Mouse (Mus musculus) liver (tissue): ENCODE data around the gene Gm28035.
A peak's percentile ranks its signal among the peaks of the same experiment; 100 is the strongest.

ENCODE experiments used
- DNase-seq: peaks from one replicate; pipeline ENCODE4 v3.0.0-alpha.2; 2020; ENCODE audit warnings: mixed read lengths

The Gm28035 gene

DNA sequence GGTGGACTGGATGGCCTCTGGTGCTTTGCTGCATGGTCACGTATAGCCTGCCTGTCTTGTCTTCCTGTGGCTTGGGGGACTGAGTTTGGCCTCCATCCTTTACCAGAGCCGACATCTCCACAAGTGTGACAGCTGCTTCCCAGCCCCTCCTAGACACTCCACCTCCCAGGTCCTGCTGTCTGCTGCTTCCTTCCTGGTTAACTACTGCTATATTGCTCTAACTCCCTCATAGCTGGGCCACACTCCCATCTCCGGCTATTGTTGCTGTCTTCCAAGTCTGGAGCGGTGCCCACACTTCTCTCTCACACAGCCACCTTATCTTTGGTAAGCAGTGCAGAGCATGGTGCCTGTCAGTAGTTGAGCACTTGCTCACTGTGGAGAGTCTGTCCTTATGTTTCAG, 590 bp upstream of the Gm28035 start:
- DNase-seq = peak; percentile 42

DNA sequence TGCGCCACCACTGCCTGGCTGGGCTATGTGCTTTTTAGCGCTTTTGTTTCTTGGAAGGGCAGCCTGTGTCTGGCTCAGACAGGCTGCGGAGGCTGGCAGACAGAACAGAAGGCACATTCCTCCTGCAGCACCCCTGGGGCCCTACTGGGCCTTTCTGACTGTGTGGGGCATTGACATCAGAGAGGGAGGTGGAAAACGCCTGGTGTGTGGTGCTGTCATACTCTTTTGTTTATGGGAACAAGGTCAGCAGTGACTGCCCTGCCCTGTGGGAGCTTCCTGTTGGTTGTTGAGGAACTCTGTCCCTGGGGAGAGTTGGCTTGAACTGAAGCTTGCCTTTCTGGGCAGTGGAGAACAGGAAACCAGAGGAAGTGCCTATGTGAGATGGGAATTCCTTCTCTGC, 2.1 kb downstream of the Gm28035 start:
- DNase-seq = no peak

DNA sequence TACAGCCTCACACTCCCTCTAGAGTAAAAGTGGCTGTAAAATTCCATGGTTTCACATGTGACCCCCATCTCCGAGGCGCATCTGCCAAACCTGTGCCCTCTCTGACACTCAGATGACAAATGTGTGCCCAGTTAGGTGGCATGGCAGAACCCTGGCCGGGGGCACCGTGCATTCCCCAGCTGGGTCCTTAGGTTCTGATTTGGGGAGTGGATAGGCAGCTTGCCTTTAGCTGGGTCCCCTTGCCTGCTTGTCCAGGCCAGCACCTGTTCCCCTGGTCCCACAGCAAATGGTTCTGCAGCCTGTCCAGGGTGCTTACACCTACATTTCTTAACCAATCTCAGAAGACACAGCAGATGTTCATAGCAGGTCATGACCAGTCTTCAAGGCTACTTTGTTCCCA, 3.0 kb downstream of the Gm28035 start:
- DNase-seq = no peak

DNA sequence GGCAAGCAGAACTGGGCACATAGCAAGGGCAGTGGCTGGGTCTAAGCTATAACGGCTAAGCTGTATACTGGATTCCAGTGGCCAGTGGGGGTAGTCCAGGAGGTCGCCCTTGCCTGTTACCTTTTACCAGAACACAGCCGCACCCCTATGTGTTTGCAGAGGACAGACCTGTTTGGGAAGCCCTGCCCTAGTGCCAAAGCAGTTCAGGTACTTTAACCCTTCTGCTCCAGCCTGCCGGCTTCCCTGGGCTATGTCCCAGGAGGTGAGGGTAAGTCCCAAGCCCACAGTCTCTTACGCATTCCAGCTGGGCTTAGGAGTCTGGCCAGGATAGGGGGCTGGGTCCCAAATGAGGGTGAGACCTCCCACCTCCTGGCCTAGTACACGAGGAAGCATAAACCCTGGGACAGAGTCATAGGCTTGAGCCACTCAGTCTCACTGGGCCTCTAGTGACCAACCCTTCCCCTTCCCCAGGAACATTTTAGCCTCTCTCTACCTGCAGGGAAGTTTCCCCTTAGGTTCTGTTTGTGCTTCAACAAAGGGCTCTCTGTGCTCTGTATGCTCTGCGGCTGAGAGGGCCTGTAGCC, 4.3 kb downstream of the Gm28035 start:
- no peak for DNase-seq

DNA sequence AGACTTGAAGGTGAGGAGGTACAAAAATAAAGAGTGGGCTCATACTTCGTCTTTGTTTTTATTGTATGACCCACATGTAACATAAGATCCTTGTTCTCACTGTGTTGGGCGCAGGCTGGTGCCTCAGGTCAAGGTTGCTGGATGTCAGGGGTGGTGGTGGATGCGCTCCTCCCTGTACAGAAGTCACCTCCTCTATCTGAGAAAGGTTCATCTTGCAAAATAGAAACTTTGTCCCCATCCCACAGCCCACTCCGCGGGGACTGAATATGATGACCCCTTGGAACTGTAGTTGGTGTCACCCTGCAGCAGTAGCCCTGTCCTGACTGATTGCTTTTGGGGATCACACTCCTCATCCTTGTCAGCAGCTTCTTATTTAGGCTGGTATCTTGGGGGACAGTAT, 6.7 kb downstream of the Gm28035 start:
- DNase-seq = no peak

DNA sequence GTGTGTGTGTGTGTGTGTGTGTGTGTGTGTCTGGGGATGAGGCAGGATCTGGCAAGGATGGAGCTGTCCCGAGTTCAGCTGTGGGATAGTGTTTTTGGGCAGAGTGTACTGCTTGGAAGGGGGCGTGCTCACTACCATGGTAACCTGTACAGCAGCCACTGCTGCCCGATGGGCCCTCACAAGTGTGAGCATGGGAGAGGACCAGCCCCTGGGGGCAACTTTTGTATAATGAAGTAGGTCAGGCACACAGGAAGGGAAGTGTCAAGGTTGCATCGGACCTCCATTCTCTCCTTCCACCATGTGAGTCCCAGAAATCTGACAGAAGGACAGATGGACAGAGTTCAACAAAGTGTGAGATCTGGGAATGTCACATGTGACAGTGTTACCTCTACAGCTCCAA, 7.3 kb downstream of the Gm28035 start:
- no peak for DNase-seq

DNA sequence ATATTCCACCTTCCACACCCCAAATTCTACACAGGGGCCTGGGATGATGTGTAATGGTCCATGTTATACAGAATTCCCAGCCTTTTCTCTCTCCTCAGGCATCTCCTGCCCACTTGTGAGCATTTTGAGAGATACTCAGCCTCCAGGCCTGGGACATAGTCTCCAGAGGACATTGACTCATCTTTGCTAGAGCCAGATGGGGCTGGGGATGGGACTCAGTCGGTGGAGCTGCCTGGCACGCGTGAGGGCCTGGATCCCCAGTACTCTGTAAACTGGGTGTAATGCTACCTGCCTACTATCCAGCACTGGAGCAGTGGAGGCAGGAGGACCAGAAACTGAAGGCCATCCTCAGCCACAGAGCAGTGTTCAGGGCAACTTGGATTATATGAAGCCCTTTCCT, 8.8 kb downstream of the Gm28035 start:
- DNase-seq = no peak

DNA sequence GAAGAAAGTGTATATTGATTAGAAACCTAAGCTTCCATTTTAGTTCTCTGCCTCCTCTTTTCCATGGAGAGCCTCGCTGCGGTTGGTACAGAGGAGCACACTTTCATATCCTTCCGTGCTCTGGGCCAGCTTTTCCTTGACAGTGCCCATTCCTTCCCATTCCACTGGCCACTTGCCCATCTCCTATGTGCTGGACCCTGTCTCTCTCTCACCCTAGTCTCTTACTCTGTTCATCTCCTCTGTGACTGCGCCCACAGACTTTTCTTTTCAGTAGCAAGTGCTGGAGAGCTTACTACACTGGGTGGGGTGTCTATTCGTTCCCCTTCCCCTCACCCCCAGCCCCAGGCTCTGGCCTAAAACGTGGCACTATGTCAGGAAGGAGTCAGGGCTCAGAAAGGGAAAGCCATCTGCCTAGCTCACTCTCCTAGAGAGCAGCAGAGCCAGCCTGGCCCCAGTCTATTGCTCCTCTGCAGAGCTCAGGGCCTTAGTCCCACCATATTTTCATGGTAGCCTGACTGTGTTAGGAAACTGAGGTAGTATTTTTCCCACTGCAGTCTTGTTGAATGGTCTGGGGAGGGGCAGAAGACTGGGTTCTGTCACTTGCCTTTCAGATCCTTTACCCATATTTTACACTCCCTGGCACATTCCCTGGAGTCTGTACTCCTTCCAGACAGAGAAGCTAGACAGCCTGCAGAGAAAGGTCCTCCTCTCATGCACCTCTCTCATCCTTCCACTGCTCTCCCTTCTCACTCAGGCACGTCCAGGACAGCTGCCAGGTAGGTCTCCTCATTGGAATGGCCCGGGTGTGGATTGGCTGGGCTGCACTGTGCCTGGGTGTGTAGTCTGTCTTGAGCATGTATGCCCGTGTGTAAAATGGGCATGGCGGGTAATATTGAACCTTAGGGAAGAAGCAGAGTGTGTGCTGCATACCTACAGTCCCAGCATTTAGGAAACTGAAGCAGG, 10.1 kb downstream of the Gm28035 start:
- DNase-seq = no peak

DNA sequence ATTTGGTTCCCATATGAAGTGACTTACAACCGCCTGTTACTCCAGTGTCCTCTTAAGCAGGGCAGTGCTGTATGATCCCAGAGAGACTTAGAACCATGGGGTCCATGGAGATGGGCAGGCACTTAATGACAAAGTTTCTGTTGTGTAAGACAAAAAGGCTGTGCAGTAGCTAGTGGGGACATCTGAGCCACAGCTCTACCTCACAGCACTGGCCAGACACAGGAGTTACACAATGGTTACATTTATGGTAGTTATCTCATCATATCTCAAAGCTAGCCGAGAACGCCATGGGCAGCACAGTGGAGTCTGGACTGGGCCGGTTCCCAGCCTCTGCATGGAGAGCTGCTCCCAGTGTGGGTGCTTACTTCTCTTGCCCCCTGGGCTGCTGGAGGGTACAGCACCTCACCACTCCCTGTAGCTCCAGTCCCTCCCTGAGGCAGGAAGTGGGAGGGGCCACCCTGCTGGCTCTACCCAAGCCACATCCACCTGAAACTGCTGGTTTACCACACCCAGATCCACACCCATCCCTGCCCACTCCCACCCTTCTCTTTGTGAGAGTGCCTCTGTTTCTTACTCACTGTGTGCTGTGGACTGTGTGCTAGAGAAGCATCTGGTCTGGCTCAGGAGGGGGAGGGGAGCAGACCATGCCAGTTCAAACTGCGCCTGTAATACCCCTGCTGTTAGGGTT, 11.2 kb downstream of the Gm28035 start:
- DNase-seq = peak; percentile 72

DNA sequence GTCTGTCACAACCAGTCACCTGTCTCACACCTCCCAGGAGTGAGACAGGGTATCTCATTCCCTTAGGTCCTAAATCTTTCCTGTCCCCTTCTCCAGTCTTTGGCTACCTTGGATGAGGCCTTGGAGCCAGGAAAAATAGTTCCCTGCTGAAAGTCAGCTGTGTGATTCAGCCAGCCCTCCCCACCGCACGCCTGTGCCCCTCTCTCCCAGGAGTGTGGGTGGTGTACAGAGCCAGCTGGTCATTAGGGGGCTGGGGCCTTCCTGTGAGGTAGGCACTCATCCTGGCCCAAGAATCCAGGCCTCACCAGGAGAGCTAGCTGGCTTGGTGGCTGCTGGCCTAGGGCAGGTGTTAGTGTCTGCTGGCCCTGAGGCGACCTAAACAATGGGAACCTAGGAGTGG, 12.2 kb downstream of the Gm28035 start:
- no peak for DNase-seq

DNA sequence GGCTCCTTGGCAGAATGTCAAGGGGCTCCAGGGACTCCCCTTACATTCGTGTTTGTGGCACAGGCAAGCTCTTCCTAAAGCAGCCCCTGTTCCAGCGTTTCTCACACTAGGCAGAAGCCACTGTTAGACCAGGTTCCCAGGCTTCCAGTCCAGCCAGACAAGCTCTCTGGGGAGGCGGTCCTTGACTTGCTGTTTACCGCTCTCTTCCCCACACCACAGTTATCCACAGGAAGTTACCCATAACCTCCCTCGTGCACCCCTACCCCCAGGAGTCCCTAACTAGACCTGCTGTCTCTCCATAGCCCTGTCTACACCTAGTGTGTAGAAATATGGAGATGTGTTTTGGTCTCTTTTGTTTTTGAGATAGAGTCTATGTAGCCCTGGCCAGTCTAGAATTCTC, 13.4 kb downstream of the Gm28035 start:
- no peak for DNase-seq

DNA sequence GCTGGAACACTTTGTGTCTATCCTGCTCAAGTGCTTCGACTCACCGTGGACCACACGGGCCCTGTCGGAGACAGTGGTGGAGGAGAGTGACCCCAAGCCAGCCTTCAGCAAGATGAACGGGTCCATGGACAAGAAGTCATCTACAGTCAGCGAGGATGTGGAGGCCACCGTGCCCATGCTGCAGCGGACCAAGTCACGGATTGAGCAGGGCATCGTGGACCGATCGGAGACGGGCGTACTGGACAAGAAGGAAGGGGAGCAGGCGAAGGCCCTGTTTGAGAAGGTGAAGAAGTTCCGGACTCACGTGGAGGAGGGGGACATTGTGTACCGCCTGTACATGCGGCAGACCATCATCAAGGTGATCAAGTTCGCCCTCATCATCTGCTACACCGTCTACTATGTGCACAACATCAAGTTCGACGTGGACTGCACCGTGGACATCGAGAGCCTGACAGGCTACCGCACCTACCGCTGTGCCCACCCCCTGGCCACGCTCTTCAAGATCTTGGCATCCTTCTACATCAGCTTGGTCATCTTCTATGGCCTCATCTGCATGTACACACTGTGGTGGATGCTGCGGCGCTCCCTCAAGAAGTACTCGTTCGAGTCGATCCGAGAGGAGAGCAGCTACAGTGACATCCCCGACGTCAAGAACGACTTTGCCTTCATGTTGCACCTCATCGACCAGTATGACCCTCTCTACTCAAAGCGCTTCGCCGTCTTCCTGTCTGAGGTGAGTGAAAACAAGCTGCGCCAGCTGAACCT, 15.4 kb downstream of the Gm28035 start:
- DNase-seq = no peak

DNA sequence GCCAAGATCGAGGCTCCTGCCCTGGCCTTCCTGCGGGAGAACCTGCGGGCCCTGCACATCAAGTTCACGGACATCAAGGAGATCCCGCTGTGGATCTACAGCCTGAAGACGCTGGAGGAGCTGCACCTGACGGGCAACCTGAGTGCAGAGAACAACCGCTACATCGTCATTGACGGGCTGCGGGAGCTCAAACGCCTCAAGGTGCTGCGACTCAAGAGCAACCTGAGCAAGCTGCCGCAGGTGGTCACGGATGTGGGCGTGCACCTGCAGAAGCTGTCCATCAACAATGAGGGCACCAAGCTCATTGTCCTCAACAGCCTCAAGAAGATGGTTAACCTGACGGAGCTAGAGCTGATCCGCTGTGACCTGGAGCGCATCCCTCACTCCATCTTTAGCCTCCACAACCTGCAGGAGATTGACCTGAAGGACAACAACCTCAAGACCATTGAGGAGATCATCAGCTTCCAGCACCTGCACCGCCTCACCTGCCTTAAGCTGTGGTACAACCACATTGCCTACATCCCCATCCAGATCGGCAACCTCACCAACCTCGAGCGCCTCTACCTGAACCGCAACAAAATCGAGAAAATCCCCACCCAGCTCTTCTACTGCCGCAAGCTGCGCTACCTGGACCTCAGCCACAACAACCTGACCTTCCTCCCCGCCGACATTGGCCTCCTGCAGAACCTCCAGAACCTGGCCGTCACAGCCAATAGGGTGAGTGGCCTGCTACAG, 16.4 kb downstream of the Gm28035 start:
- no peak for DNase-seq

DNA sequence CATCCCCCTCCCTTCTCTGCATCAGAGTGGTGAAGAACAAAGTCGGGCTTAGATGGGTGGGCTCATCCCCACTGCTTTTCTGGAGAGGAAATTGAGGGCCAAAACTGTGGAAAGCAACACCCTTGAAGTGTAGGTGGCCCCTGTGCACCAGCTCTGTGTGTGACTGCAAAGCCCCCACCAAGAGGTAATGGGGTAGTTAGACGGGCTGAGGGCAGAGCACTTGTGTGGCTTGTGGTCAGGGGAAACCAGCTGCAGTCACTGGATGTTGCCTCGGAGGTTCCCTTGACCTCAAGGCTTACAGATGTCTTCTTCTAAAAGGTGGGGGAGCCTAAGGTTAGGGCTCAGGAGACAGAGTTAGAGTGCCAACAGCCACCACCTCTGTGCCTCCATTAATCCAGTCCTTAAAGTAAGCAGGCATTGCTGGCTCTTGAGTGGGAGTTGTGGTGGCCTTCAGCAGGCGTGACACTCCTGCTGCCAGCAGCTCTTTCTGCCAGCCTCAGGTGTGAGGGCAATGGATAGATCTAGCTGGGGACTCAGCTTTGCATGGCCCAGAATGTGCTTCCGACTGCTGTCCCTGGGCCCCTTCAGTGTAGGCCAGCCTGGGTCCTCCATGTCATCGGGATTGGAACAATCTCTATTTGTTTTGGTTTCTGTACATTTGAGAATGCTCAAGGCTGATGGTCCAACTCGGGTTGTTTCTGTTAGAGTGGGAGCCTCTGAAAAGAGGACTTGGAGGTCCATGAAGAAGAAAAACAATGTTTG, 17.5 kb downstream of the Gm28035 start:
- no peak for DNase-seq

DNA sequence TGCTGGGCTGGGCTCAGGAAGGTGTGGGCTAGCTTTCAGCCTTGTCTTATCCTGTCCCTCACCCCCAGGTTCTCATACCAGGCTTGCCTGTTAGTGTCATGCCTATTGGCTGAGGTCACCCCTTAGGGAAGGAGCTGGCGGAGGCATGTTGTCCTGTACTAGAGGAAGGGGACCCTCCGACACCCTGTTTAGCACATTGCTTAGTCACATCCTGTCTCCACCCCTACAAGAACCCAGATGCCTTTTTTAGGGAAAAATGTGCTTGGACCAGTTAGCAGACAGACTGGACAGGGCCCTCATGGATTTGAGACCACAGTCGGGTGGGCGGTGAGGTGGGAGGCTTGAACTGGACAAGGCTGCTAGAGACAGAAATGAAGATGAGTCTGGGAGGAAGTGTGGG, 18.2 kb downstream of the Gm28035 start:
- DNase-seq = no peak

DNA sequence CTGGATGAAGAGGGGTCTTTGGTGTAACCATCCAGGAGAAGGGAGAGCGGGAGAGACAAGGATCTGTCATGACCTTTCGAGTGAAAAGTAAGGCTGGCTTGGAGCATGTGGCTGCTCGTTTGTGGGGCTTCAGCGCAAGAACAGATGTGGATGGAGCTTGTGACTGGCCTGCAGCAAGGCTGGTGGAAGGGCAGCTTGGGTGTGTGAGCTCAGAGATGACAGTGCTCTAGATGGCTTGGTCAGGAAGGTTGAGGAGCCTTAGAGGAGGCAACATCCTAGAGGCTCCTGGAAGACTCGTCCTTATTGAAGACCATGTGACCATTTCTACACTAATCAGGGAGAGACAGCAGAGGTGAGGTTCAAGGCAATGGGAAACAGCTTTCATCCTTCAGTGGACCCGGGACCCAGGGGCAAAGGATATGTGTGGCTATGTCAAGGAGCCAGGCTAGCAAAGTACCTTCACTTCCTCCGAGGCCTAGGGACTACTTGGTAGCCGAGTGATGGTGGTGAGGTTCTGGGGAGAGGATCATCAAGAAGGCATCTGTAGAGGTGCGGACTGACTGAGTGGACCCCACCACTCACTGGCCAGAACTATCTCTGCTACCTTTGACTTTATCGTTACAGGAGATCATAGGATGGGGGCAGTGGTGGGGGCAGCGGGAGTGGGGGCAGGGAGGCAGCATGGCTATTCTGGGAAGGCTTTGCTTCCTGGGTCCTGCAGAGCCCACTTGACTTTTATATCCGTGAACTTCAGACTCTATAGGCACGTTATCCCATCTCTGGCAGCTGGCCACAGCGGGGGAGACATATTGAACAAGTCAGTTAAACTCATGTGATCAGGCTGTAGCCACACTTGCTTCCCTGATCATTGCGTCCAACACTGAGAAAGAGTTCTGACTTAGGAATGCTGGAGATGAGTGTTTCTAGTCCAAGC, 19.0 kb downstream of the Gm28035 start:
- no peak for DNase-seq

DNA sequence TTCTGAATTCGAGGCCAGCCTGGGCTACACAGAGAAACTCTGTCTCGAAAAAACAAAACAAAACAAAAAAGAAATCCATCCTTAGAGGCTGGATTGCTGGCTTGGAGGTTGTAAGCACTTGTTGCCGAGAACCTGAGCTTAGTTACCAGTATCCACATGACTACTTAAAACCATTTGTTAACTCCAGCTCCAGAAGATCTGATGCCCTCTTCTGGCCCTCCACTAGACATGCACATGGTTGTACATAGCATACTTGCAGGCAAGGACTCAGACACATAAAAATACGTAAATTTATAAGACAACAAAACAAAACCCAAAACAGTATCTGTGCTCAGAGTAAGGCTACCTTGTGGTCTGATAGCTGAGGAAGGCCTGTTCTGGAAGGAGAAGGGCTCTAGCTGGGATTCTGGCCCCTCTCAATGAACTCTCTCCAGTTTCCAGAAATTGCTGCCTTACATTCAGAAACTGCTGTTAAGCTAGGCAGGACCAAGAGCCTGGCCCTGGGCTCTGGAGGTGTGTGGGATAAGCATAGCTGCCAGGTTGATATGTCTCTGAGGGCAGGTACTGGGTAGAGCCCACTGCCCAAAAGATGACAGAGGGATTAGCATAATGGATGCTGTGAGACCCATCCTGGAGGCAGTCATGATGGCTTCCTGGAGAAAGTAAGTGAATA, 20.8 kb downstream of the Gm28035 start:
- DNase-seq = no peak

DNA sequence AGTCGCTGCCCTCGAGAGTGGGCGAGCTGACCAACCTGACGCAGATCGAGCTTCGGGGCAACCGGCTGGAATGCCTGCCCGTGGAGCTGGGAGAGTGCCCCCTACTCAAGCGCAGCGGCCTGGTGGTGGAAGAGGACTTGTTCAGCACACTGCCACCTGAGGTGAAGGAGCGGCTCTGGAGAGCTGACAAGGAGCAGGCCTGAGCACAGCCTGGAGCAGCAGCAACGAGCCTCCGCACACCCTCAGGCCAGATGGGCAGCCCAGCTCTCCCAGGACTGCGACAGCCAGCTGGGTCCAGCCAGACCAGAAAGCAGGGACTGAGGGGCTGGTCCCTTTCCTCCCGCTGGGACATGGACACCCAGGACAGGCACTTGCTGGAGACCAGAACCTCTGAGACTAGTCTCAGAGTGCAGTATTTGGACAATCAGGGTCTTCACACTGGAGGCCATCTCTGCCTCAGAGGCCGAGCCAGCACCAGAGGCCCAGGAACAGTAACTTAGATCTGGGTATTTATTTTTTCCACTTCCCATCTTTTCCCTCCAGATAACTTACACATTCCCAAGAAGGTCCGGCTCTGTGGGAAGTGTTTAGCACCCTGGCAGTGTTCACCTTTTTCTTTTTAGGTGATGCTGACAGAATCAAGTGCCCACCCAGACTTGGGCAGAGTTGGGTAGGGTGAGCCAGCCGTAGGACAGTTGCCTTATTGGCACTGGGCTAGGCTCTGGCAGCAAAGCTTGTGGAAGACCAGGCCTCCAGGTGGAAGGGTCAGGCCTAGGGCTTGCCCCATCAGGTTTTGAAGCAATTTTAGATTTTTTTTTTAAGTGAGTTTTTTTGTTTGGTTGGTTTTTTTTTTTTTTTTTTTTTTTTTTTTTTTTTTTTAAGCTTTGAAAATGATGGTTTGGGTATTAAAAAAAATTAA, 21.8 kb downstream of the Gm28035 start:
- DNase-seq = no peak
